Mouse (Mus musculus): ENCODE measurements around the gene Mall. TPM values are rescaled to one million over a fixed set of nuclear protein-coding genes. Genes with fewer than 3 reads are reported as not detected.

The Mall gene
- total RNA-seq, 2 experiments from 2014 or later: 6.3 to 7.2 TPM

GRCm38 (mm10) chr2:127730301-127730997, 717 bp upstream of the Mall start:
- no peak for DNase-seq

GRCm38 (mm10) chr2:127728661-127729450, 876 bp downstream of the Mall start:
- no peak for DNase-seq

GRCm38 (mm10) chr2:127728146-127728545, 1.6 kb downstream of the Mall start:
- no peak for DNase-seq

GRCm38 (mm10) chr2:127723193-127723592, 6.5 kb downstream of the Mall start:
- no peak for DNase-seq

GRCm38 (mm10) chr2:127722176-127722892, 7.4 kb downstream of the Mall start:
- peak; percentile 66 for DNase-seq

- DNase-seq: no peak
These were observed 10.8 kb downstream of the Mall start for GRCm38 (mm10) chr2:127718839-127719468.

- no peak for DNase-seq
These were observed 15.0 kb downstream of the Mall start for GRCm38 (mm10) chr2:127714726-127715125.

- no peak for DNase-seq
These were observed 20.9 kb downstream of the Mall start for GRCm38 (mm10) chr2:127708792-127709191.

GRCm38 (mm10) chr2:127708060-127708459, 21.7 kb downstream of the Mall start:
- no peak for DNase-seq

- no peak for DNase-seq
These were observed 24.5 kb downstream of the Mall start for GRCm38 (mm10) chr2:127705267-127705666.

GRCm38 (mm10) chr2:127689239-127689638, 40.5 kb downstream of the Mall start:
- DNase-seq: no peak

- peak; percentile 46 for DNase-seq
These were observed 45.9 kb downstream of the Mall start for GRCm38 (mm10) chr2:127683687-127684331.

GRCm38 (mm10) chr2:127667843-127668506, 61.8 kb downstream of the Mall start:
- no peak for DNase-seq

- no peak for DNase-seq
These were observed 62.7 kb downstream of the Mall start for GRCm38 (mm10) chr2:127667015-127667414.

GRCm38 (mm10) chr2:127662708-127663107, 67.0 kb downstream of the Mall start:
- DNase-seq: no peak

GRCm38 (mm10) chr2:127656086-127656720, 73.5 kb downstream of the Mall start, which contains the start of gene Mal:
Gene Mal, minus strand, starts transcription at chr2:127656695.
- DNase-seq: peak; percentile 41

- DNase-seq: no peak
These were observed 74.3 kb downstream of the Mall start for GRCm38 (mm10) chr2:127655419-127655818.

- no peak for DNase-seq
These were observed 74.9 kb downstream of the Mall start for GRCm38 (mm10) chr2:127654786-127655185.
